Mouse (Mus musculus) stomach, postnatal 0 days (tissue): ENCODE measurements at regions not wholly inside any gene's neighbourhood (a gene's known extent, or its start where the extent isn't known, plus 50 kb on each side); places are given as distances from the start of the nearest gene placed in this dataset.

Experiments used
- CTCF ChIP-seq: IDR thresholded peaks from 2 replicates; pipeline ENCODE4 v1.5.1; 2016; ENCODE audit warnings: antibody characterized with exemption, low read depth, mild to moderate bottlenecking, moderate library complexity
- EP300 ChIP-seq: optimal IDR thresholded peaks from 2 replicates; pipeline ENCODE3; 2016; ENCODE audit warnings: antibody characterized with exemption

- TF ChIP-seq CTCF (no peak), EP300 (no peak)
Measured at GRCm38 (mm10) chr17:68928691-68929090, 102.3 kb downstream of the Tmem200c start.
